Mouse (Mus musculus) lung, embryonic 16.5 days (tissue): ENCODE results near the gene Apoc3. TPM values are rescaled to one million over a fixed set of nuclear protein-coding genes. Genes with fewer than 3 reads are reported as not detected.

Source experiments
- ATAC-seq: fragments of 200-750 bp; cut with Nextera tagmentation; 2 replicates; pipeline ENCODE4 v1.8.0; 2017; ENCODE audit warnings: low read depth, mild to moderate bottlenecking, moderate library complexity
- H3K27ac ChIP-seq: fragments of 300-500 bp; sonication (generic); 2 replicates; pipeline ENCODE4 v1.5.1; 2014; ENCODE audit warnings: mild to moderate bottlenecking, control low read depth, low read length
- H3K27me3 ChIP-seq: fragments of 300-500 bp; sonication (generic); 2 replicates; pipeline ENCODE4 v1.6.1; 2014; ENCODE audit warnings: low read depth, low read length, mixed read lengths; ENCODE audit not compliant: control insufficient read depth, insufficient read depth
- H3K36me3 ChIP-seq: fragments of 300-500 bp; sonication (generic); 2 replicates; pipeline ENCODE4 v1.6.1; 2014; ENCODE audit warnings: low read length; ENCODE audit not compliant: control insufficient read depth, insufficient read depth
- H3K4me1 ChIP-seq: fragments of 300-500 bp; sonication (generic); replicated peaks from 2 replicates; pipeline ENCODE4 v1.6.1; 2014; ENCODE audit warnings: low read length, mixed read lengths; ENCODE audit not compliant: control insufficient read depth, insufficient read depth
- H3K4me2 ChIP-seq: fragments of 300-500 bp; sonication (generic); 2 replicates; pipeline ENCODE4 v1.6.1; 2014; ENCODE audit warnings: low read depth, low read length, control low read depth
- H3K4me3 ChIP-seq: fragments of 300-500 bp; sonication (generic); 2 replicates; pipeline ENCODE4 v1.5.1; 2014; ENCODE audit warnings: mild to moderate bottlenecking, low read length, control low read depth
- H3K9ac ChIP-seq: fragments of 300-500 bp; sonication (generic); 2 replicates; pipeline ENCODE4 v1.6.1; 2014; ENCODE audit warnings: low read length, control low read depth
- H3K9me3 ChIP-seq: fragments of 300-500 bp; sonication (generic); 2 replicates; pipeline ENCODE4 v1.6.1; 2016; ENCODE audit warnings: low read length; ENCODE audit not compliant: control insufficient read depth
- WGBS: fragments of 180-500 bp; shearing (Covaris S2); extraction: QIAGEN DNeasy Blood & Tissue Kit; methylation state at CpG from one replicate; pipeline ENCODE4 v1.1.7; 2014; 5-methylcytosine and 5-hydroxymethylcytosine counted together
- polyA plus RNA-seq: library from polyadenylated mRNA; unstranded; fragments of >200 nt; fragmentation: Nextera tagmentation; extraction: Ambion mirVana; gene quantifications from 2 replicates; pipeline ENCODE4 v1.2.1, GENCODE M21; 2015

Gene Apoc3
- polyA plus RNA-seq, 1 experiment from 2014 or later: not detected

DNA sequence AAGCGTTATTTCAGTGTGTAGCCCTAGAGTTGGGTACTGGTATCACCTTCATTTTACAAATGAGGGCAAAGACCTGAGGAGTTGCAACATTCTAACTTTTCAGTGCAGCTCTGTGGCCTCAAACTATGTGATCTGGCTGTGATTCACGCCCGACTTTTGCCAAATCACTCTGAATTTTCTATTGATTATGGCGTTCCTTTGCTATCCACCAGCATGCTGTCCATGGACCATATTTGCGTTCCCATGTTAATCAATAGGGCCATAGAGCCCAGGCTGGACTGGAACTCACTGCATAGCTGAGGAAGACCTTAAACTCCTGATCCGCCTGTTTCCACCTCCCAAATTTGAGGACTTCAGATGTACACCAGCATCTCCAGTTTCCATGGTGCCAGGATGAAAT lies 23.7 kb upstream of the Apoc3 start:
- Histone ChIP-seq H3K9me3 (no peaks in the 10 kb centered on the region), H3K27ac (no peak overlapping the region), H3K4me1 (no peaks in the 10 kb centered on the region), H3K9ac (no peak overlapping the region), H3K27me3 (no peaks in the 10 kb centered on the region), H3K4me3 (no peak overlapping the region), H3K36me3 (no peaks in the 10 kb centered on the region), H3K4me2 (no peak overlapping the region)
- WGBS: 89% methylated on average over 6 of the region's 6 CpGs
- no peak for ATAC-seq

GRCm38 (mm10) chr9:46257546-46257945 lies 22.1 kb upstream of the Apoc3 start:
- Histone ChIP-seq H3K27me3 (no peaks in the 10 kb centered on the region), H3K4me2 (no peak overlapping the region), H3K9ac (no peak overlapping the region), H3K27ac (0 out of 2 replicates have a peak overlapping the region, but pooled peaks have one; percentile 17), H3K4me3 (no peak overlapping the region), H3K9me3 (no peaks in the 10 kb centered on the region), H3K36me3 (no peaks in the 10 kb centered on the region), H3K4me1 (no peaks in the 10 kb centered on the region)
- ATAC-seq: peak; percentile 43; the same call in 1 of the 2 replicates
- 70% methylated on average over 3 of the region's 3 CpGs for WGBS

DNA sequence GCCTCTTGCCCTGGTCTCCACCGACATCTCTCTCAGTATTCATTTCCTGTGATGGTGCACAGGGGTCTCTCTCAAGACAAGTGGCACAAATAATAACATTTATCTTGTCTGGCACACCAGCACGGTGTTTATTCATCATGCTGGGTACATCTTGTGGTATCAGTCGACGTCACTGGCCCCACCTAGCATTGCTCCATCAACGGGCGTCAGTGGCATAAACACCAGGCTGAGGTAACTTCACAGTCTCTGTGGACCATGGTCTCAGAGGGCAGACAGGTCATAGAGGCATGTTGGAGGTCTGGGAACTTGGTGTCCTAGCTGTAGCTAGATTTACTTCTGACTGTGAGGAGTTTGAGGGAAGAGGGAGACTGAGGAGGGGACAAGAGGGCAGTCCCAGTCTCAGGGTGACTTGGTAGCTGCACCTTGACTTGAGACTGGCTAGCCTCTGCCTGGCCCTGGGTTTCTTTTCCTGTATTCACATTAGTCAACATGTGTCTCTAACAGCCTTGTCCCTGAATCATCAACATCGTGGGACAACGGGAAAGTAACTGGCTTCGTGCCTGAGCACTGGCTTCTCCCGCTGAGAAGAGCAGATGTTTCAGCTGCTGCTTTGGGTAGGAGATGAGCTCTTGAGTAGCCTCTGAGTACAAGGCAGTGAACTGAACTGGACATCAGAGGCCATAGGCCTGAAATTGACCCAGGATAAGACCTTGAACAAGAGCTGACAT lies 21.4 kb upstream of the Apoc3 start:
- Histone ChIP-seq H3K27me3 (no peaks in the 10 kb centered on the region), H3K9me3 (no peaks in the 10 kb centered on the region), H3K36me3 (no peaks in the 10 kb centered on the region), H3K9ac (no peak overlapping the region), H3K4me1 (no peaks in the 10 kb centered on the region), H3K4me3 (no peak overlapping the region), H3K4me2 (no peak overlapping the region), H3K27ac (no peak overlapping the region)
- WGBS: 72% methylated on average over 10 of the region's 10 CpGs
- no peak for ATAC-seq

GRCm38 (mm10) chr9:46256177-46256576 lies 20.7 kb upstream of the Apoc3 start:
- H3K9me3 ChIP-seq: no peaks in the 10 kb centered on the region
- H3K36me3 ChIP-seq: no peaks in the 10 kb centered on the region
- 79% methylated on average over 7 of the region's 7 CpGs for WGBS
- no peak overlapping the region for H3K4me2 ChIP-seq
- no peaks in the 10 kb centered on the region for H3K4me1 ChIP-seq
- H3K27ac ChIP-seq: no peak overlapping the region
- H3K9ac ChIP-seq: no peak overlapping the region
- no peaks in the 10 kb centered on the region for H3K27me3 ChIP-seq
- no peak for ATAC-seq
- no peak overlapping the region for H3K4me3 ChIP-seq

- no peak overlapping the region for H3K27ac ChIP-seq
- H3K4me3 ChIP-seq: no peak overlapping the region
- no peaks in the 10 kb centered on the region for H3K4me1 ChIP-seq
- H3K36me3 ChIP-seq: no peaks in the 10 kb centered on the region
- no peaks in the 10 kb centered on the region for H3K27me3 ChIP-seq
- 23% methylated on average over 11 of the region's 11 CpGs for WGBS
- no peak overlapping the region for H3K4me2 ChIP-seq
- no peaks in the 10 kb centered on the region for H3K9me3 ChIP-seq
- no peak overlapping the region for H3K9ac ChIP-seq
- peak; percentile 86; the same call in 1 of the 2 replicates for ATAC-seq
Observed at GRCm38 (mm10) chr9:46246752-46247324, 11.4 kb upstream of the Apoc3 start.

GRCm38 (mm10) chr9:46243584-46243983 lies 8.1 kb upstream of the Apoc3 start:
- ATAC-seq: no peak
- no peaks in the 10 kb centered on the region for H3K36me3 ChIP-seq
- no peaks in the 10 kb centered on the region for H3K4me1 ChIP-seq
- no peak overlapping the region for H3K4me2 ChIP-seq
- WGBS: 46% methylated on average over 8 of the region's 8 CpGs
- H3K9ac ChIP-seq: no peak overlapping the region
- no peaks in the 10 kb centered on the region for H3K9me3 ChIP-seq
- no peaks in the 10 kb centered on the region for H3K27me3 ChIP-seq
- H3K27ac ChIP-seq: no peak overlapping the region
- H3K4me3 ChIP-seq: no peak overlapping the region

DNA sequence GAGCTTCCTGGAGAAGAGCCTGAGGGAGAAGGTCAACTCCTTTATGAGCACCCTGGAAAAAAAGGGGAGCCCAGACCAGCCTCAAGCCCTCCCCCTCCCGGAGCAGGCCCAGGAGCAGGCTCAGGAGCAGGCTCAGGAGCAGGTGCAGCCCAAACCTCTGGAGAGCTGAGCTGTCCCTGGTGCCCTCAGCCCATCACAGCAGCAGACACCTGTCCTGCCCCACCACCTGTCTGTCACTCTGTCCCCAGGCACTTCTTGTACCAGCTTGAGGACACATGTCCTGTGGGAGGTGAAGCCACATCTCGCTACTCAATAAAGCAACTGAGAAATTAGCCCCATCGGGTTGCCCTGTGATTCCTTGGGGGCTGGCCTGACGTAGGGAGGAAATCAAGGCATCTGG lies 7.7 kb upstream of the Apoc3 start:
- ATAC-seq: no peak
- Histone ChIP-seq H3K27ac (no peak overlapping the region), H3K4me1 (no peaks in the 10 kb centered on the region), H3K27me3 (no peaks in the 10 kb centered on the region), H3K9me3 (no peaks in the 10 kb centered on the region), H3K9ac (no peak overlapping the region), H3K36me3 (no peaks in the 10 kb centered on the region), H3K4me2 (no peak overlapping the region), H3K4me3 (no peak overlapping the region)
- 70% methylated on average over 4 of the region's 4 CpGs for WGBS

DNA sequence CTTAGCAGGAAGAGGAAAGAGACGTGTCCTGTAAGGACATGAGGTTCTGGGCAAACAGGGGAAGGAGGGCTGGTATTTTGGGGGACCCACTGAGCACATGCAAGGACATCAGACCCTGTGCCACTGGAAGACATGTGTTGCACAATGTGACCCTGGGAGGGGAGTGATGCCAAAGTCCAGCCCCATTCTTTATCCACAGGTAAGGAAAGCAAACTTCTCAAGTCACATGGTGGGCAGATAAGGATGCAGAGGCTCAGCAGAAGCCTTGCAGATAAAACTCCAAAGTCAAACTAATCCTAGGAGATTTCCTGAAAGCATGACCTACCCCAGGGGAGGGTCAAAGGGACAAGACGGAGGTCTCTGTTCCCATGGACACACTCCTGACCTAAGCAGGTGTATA lies 6.4 kb upstream of the Apoc3 start:
- ATAC-seq: no peak

GRCm38 (mm10) chr9:46240526-46241153 lies 5.2 kb upstream of the Apoc3 start, which contains the start of gene Apoa4:
TSS of gene Apoa4 (plus strand) at chr9:46240696.
- no peak within 1 kb of the TSS for H3K4me2 ChIP-seq
- H3K9ac ChIP-seq: no peak within 1 kb of the TSS
- H3K36me3 ChIP-seq: no peaks in the 10 kb centered on the region
- no peaks in the 10 kb centered on the region for H3K4me1 ChIP-seq
- H3K27me3 ChIP-seq: no peaks in the 10 kb centered on the region
- no peak for ATAC-seq
- H3K27ac ChIP-seq: no peak within 1 kb of the TSS
- H3K4me3 ChIP-seq: no peak within 1 kb of the TSS
- WGBS: 56% methylated on average over 7 of the region's 7 CpGs
- no peaks in the 10 kb centered on the region for H3K9me3 ChIP-seq

More for the DNA sequence above, 6.4 kb upstream of the Apoc3 start:
- WGBS: 72% methylated on average over 2 of the region's 2 CpGs
- no peak overlapping the region for H3K4me2 ChIP-seq
- no peaks in the 10 kb centered on the region for H3K27me3 ChIP-seq
- no peaks in the 10 kb centered on the region for H3K9me3 ChIP-seq
- H3K4me3 ChIP-seq: no peak overlapping the region
- no peak overlapping the region for H3K9ac ChIP-seq
- no peaks in the 10 kb centered on the region for H3K36me3 ChIP-seq
- no peak overlapping the region for H3K27ac ChIP-seq
- no peaks in the 10 kb centered on the region for H3K4me1 ChIP-seq
